Mouse (Mus musculus) cortical plate, adult 2 months (tissue): ENCODE measurements at regions not wholly inside any gene's neighbourhood (a gene's known extent, or its start where the extent isn't known, plus 50 kb on each side); places are given as distances from the start of the nearest gene placed in this dataset.
"Not testable (repeated sequence)": the region's sequence is repeated elsewhere in the genome, so short reads cannot be mapped to it uniquely, and the experiment has no call there.

ENCODE experiments used
- CTCF ChIP-seq: fragments of 200-500 bp; IDR thresholded peaks from 2 replicates; pipeline ENCODE4 v1.5.1; 2011; ENCODE audit warnings: mild to moderate bottlenecking, control low read depth, low read length; ENCODE audit not compliant: insufficient read depth; ENCODE audit errors: extremely low read depth
- POLR2A ChIP-seq: fragments of 200-500 bp; IDR thresholded peaks from 2 replicates; pipeline ENCODE4 v1.6.1; 2011; ENCODE audit warnings: mild to moderate bottlenecking, low read length, control low read depth; ENCODE audit not compliant: insufficient read depth; ENCODE audit errors: extremely low read depth

DNA sequence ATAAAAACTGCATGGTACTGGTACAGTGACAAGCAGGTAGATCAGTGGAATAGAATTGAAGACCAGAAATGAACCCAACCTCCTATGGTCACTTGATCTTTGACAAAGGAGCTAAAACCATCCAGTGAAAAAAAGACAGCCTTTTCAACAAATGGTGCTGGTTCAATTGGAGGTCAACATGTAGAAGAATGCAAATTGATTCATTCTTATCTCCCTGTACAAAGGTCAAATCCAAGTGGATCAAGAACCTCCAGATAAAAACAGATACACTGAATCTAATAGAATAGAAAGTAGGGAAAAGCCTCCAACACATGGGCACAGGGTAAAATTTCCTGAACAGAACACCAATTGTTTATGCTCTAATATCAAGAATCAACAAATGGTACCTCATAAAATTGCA, 52.8 kb upstream of the Tmem229a start:
- not testable (repeated sequence) for TF ChIP-seq CTCF, POLR2A
